Mouse (Mus musculus) G1E-ER4 (cell line): Measurements from ENCODE around the gene Syt13. TPM values are rescaled to one million over a fixed set of nuclear protein-coding genes. Genes with fewer than 3 reads are reported as not detected.

Experiments used
- GATA1 ChIP-seq: IDR thresholded peaks from one replicate; pipeline ENCODE4 v1.8.0; 2012; ENCODE audit warnings: low read length, inconsistent platforms
- polyA plus RNA-seq: library from polyadenylated mRNA; stranded (reverse); fragments of >175 nt; gene quantifications from 2 replicates; pipeline ENCODE4 v1.2.3, GENCODE M21; 2012

Syt13 gene
- polyA plus RNA-seq, 1 experiment = not detected

DNA sequence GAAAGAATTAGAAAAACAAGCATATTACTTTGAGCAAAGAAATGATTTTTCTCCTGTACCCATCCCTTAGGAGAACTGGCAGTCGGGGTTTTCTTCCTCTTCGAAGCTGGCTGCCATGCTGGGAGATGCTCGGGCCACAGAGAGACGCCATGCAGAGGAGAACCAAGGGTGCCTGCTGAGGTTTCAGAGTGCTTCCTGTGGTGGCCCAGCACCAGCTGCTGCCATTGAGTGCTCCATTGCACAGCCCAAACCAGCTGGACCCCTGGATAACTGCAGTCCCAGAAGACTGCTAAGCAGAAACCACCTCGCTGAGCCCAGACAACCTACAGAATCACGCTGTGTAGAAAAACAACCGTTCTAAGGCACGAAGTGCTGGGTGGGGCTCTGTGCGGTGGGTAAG is 1.6 kb upstream of the Syt13 start:
- TF ChIP-seq GATA1 = no peak

DNA sequence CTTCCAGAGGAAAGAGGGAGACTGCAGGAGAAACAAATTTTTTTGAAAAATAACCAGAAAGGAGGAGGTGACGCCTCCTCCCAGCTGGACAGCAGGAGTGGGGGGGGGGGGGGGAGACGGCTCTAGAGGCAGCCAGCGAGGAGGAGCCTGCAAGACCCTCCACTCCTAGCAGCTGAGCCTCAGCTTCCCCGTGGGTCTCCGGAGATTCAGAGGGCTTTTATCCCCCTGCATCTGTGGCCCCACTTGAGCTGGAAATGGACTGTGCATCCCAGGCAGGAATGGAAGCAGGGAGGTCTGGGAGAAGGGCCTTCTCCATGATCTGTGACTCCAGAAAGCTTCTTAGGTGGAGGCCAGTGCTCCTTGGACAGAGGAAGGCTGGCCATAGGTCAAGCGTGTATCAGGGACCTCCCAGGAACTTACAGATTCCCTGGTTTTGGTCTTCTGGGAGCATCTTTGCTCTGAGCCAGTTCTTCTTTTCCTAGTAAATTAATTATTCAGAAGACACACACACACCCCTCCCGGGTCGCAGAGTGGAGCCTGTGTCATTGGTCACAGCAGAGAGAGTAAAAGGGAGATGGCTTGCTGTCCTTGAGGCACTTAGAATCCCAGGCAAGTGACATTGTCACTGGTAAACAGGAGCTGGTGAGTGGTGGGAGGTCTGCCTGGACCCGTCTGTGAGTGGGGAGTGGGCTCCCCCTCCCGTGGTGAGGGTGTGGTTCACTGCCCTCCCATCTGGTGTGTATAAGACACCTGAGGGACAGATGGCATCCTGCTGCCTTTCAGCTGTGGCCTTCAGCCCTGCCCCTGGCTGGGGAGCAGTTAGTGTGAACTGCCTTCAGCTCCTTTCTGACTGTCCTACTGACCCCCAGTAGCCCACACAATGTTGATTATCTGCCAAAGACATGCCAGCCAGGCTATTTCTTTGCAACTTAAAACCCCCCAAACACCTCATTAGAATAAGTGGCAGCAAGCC is 1.0 kb downstream of the Syt13 start:
- no peak for TF ChIP-seq GATA1

DNA sequence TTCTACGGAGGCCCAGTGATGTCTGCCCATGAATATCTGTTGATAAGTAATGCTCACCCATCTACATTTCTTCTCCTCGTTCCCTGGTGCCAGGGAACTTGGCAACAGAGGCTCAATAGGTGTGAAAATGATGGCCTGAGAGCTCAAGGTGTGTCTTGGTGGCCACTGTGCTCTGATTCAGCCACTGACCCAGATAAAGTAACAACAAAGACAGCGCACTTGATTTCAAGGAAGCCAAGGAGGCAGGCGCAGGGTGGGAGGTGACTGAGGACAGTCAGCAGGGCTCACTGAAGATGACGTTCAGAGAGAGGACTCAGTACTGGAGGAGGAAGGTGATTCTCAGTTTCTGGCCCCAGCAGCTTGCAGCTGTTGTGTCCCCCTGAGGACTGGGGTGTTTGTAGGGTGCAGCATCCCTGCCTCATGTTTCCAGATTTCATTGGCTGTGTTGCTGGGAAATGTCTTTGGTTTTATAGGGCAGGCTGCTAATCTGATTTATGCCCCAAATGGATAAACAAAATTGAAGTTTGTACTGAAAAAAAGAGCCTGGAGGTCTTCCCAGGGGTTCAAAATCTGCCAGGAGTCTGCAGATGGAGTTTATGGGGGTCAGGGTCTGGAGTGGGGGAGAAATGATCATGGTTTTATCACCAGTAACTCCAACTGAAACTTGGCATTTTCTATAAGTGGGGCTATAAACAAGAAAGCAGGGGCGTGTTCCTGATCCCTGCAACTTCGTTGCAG is 2.7 kb downstream of the Syt13 start:
- no peak for TF ChIP-seq GATA1

DNA sequence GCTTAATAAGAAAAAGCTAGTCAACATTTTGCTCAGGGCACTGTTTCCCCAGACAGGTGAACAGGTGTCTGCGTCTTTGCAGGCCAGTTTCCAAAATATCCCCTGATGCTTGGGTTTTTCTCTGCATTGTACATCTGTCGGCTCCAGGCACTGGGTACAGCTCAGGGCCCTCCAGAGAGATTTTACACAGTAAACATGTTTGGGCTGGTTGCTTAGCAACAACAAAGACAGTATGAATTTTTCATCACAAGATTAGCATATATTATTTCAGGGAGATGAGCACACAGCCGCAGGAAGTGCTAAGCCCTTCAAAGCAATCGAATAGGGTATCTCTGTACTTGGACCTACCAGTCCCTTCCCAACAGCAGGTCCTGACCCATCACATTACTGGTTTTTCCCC is 5.8 kb downstream of the Syt13 start:
- TF ChIP-seq GATA1 = no peak

DNA sequence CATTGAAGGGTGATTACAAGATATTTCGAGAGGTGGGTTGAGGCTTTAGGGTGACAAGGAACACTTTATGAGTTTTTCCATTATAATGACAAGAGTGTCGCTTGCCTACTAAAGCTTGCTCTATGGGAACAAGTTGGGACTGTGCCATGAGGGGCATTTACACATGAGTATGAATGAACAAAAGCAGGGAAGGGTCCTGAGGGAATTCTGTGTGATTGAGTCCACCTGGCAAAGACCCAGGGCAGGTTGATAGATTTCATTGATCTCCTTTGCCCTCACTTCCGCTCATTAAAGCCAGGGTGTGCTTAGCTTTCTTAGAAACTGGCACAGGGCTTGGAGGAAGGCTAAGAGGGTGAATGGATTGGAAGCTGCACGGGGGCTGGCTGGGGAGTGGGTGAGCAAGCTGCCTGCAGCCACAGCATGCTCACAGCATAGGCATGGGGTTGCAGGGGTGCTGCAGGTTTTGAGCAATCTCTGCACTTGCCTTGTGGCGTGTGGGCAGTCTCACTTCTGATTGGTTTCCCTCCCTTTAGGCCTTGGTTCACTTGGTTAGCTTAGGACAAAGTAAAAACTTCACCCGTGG is 9.9 kb downstream of the Syt13 start:
- no peak for TF ChIP-seq GATA1

DNA sequence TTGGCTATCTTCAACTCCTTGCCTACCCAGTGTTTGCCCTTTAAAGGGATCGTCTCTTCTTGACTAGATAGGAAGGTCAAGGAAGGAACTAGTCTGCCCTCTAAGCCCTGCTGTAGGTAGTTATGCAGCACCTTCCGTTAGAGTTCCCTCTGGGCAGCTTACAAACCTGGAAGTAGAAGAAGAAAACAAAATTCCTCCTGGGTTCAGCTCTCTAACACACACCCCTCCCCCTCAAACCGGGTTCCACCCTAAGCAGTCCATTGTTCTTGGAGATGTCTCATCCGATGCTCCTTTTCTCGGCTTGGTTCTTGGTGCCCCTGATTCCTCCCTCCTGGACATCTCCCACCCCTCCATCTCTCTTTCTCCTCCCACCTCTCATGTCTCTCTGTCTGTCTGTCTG is 14.8 kb downstream of the Syt13 start:
- no peak for TF ChIP-seq GATA1

DNA sequence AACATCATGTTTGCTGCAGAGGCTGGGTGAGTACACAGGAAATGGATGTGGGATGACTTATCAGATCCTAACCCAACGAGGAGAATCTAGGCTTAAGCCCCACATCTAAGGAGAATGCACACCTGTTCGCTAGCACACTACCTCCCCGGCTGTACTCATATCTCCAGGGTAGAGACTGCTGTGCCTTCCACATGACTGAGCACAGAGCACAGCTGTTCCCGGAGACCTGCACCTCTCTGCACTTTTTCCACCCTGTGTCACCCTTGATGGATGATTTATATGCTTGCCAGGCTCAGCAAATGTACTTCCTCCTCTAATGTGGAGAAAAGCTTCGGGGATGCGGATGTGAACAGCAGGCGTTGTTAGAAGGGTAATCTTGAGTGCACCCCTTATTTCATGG is 16.2 kb downstream of the Syt13 start:
- TF ChIP-seq GATA1 = no peak

DNA sequence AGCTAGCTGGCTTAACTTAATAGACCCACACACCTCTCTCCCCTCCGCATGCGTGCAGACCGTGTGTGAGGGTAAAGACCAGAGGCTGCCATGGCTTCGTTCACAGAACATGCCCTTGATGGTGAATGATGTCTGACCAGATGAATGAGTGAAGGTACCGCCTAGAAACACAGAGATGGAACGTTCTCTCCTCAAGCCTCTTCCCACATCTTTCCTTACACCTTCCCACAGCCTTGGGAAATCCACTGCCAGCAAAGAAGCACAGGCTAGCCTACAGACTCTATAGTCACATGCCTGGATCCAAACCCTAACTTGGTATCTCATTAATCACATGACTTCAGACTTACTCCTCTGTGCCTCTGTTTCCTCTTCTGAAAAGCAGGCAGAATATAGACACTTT is 18.5 kb downstream of the Syt13 start:
- no peak for TF ChIP-seq GATA1

DNA sequence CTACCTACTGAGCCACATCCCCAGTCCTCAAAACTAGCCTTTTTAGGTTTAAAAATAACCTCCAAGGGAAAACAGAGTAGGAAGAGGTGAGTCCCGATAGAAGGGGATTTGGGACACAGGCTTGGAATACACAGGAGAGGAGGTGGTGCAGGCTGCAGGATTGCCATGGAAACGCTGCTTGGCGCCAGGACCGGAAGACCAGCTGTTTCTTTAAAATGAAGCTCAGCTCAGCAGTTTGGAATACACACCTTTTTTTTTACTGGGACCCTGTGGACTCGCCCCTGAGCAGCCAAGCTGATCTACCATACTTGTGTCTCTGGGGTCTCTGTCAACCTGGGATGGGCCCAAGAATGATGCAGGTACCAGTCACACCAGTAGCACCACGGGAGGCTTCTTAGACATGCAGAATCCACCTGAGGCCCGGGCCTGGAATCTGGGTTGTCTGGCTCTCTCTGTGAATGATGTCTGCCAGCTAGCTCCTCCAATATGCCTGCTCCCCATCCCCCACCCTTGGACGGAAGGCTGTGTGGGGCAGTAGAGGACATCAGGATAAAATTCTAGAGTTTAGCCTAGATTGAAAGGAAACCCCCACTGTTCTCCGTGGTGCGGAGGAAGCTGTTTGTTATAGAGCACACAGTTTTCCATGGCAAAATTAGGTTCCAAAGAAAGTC is 19.5 kb downstream of the Syt13 start:
- no peak for TF ChIP-seq GATA1

DNA sequence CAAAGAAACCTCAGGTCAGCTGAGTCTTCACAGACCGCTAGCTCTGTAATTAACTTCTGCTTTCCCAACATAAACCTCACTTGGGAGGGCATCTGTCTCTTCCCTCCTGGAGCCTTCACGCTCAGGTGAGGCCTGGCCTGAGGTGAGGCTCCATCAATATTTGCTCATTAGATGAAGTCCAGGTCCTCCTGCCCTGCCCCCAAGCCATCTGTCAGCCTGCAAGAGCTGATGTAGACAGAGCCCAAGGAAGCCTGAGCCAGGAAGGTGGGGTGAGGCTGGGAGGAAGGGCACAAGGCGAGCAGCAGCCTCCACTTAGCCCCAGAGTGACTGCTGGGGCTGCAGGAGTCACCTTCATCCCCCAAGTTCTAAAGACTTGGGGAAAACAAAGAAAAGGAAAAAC is 20.6 kb downstream of the Syt13 start:
- no peak for TF ChIP-seq GATA1

DNA sequence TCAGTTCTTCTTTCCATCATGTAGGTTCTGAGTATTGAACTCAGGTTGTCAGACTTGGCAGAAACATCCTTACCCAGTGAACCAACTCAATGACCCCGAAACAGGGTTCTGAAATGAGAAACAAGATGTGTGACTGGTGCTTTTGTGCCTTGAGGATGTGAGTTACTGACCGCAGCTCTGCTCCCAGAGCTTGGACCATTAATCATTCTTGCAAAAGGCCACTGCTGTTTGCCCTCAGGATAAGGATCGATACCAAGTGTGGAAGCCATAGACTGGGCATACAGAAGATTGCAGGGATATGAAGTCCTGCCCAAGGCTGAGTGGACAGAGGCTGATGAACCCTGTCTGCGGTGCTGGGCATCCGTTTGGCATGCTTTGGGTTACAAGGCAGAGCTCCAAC is 23.2 kb downstream of the Syt13 start:
- TF ChIP-seq GATA1 = no peak

DNA sequence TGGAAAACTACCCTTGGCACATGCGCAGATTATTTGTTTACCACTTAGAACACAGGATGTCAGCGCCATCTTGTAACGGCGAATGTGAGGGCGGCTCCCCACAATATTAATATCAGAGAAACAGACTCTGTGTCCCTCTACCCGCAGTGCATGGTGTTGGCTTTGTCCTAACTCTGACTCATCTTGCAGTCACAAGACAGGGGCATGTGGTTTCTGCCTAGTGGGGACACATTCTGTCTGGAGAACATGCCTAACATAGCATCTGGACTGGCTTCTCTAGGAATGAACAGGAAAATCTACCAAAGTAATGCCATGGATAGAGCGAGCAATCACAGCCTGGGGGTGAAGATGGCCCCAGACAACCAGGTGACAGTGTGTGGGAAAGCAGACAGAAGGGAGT is 23.9 kb downstream of the Syt13 start:
- no peak for TF ChIP-seq GATA1

DNA sequence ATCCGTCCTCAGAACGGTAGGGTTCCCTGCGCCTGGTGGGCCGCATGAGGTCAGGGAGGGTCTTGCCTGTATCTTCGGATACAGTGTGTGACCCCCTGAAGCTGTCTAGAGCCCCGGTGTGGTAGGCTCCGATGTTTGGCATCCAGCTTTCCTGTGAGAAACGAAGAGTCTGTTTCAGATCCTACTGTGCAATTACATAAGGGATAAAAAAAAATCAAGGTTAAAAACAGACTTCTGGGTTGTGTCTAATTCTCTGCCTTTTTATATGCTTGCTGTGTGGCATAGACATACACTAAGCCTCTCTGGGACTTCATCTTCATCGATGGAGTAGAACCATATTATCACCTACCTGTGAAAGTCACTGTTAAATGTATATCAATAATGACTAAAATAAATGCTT is 26.1 kb downstream of the Syt13 start:
- TF ChIP-seq GATA1 = no peak

DNA sequence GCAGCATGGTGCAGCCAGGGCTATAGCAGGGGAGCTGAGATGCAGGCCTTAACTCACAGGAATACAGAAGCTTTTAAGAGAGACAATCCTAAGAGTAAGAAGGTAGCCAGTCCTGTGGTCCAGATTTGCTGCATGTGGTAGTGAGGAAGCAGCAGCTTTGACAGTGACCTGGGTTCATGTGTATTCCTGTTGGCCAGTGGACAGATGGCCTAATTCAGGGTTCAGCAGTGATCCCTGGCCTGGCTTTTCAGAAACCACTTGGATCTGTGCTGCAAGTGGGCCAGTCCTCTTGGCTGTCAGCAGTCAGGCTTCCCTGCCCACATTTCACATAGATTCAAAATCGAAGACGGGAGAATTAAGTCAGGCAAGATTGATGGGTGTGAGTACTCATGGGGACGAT is 26.6 kb downstream of the Syt13 start:
- no peak for TF ChIP-seq GATA1

DNA sequence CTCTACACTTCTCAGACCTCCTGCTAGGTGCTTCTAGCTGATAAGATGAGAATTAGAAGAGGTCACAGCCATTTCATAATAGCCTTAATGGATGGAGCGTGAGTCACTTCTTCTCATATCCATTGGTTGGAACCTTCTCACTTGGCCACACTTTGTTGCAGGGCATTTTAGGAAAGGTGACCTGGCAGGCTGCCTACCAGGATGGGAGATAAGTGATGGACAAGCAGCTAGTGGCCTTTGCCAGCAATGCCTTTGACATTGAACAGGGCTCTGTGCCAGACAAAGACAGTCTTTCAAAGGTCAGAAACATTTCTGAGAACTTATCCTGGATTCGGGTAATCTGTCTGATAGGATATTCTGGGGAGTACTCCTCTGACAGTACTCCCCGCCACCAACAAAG is 28.5 kb downstream of the Syt13 start:
- no peak for TF ChIP-seq GATA1

DNA sequence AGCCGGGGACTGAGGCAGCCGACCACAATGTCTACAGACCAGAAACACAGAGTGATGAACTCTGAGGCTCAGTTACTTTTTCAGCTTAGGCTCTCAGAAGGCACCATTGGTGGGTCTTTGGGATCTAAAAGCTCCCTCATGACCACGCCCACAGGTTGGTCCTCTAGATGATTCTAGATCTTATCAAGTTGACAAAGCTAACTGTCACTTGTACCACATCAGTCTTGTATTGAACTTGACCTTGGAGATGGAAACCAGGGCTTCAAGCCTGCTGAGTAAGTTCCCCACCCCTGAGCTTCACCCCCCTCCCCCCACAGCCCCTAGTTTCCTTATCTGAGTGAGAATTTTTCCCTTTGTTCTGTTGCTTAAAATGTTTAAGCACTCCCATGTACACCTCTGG is 29.5 kb downstream of the Syt13 start:
- TF ChIP-seq GATA1 = no peak
